Mouse (Mus musculus): Measurements from ENCODE around the gene Tmem131. TPM values are rescaled to one million over a fixed set of nuclear protein-coding genes. Genes with fewer than 3 reads are reported as not detected.

The Tmem131 gene
- total RNA-seq (2021), result 10 to 100 TPM; 32.9 to 35.9 TPM

- intact Hi-C loops (cut with DNase I), result loop anchor here (5.0 kb wide), 2 partner anchors 84 to 134 kb away; partner anchors contain the start of gene Vwa3b
- no peak for DNase-seq
These were observed at the start of gene Tmem131 for GRCm38 (mm10) chr1:36943653-36944052. Gene Tmem131 (minus strand): TSS chr1:36943666.

DNA sequence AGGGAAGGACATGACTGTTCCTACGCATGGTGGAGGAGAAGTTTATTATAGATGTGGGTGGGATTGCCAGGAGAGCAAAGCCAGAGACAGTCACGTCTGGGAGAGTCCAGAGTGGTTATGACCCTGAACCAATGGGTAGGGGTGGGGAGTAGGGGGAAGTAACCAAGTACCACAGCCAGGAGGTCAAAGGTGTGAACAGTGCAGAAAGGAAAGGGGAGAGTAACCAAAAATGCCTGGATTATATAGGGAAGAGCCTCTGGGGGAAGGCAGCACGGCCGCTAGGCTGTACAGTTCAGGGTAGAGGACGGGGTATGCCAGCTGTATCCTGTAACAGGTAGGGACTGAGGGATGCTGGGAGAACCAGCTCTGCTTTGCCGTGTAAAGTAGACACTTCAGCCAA is 45.1 kb upstream of the Tmem131 start:
- intact Hi-C loops (cut with DNase I), result no loop called here
- DNase-seq, result no peak

GRCm38 (mm10) chr1:36988161-36988560 is 44.7 kb upstream of the Tmem131 start:
- intact Hi-C loops (cut with DNase I), result no loop called here
- no peak for DNase-seq

- intact Hi-C loops (cut with DNase I), result no loop called here
These were observed 44.0 kb upstream of the Tmem131 start for GRCm38 (mm10) chr1:36987172-36988148.

GRCm38 (mm10) chr1:36986396-36987160 is 43.1 kb upstream of the Tmem131 start:
- intact Hi-C loops (cut with DNase I), result no loop called here
- DNase-seq, result no peak

More at GRCm38 (mm10) chr1:36987172-36988148, 44.0 kb upstream of the Tmem131 start:
- no peak for DNase-seq

DNA sequence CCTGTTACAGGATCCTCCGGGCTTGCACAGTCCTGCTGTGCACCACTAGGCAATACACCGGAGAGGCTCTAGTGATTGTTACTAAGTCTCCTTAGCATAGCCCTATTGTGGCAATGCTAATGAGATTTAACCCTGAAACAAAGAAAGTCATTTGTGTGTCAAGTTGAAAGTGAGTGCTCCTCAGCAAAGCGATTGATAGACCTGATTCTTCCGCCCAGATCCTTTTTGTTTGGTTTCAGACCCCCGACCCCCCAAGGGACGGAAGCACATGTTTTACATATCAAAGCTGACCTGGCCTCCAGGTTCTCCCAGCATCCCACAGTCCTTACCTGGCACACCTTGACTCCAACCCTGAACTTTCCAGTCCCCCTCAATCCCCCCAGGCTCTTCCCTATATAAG is 42.4 kb upstream of the Tmem131 start:
- DNase-seq, result no peak
- intact Hi-C loops (cut with DNase I), result no loop called here

DNA sequence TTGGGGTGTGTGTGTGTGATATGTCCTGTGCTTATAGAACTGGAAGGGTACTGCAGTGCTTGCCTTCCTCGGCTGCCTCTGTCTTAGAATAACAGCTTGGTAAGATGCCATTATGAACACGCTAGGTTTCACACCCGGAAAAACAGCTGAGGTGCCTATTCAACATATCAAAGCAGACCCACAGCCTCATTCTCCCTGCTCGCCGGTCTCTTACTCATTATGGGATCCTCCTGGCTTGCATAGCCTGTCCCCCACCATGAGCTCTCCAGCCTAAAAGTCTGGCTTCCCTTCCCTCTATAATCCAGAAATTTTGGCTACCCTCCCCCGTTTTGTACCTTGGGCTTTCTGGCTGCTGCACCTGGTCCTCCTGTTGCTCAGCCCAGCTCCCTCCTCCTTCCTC is 40.9 kb upstream of the Tmem131 start:
- no peak for DNase-seq
- intact Hi-C loops (cut with DNase I), result no loop called here

GRCm38 (mm10) chr1:36983754-36984153 is 40.3 kb upstream of the Tmem131 start:
- no peak for DNase-seq
- intact Hi-C loops (cut with DNase I), result no loop called here

- intact Hi-C loops (cut with DNase I), result no loop called here
- DNase-seq, result no peak
These were observed 38.9 kb upstream of the Tmem131 start for GRCm38 (mm10) chr1:36982191-36982961.

DNA sequence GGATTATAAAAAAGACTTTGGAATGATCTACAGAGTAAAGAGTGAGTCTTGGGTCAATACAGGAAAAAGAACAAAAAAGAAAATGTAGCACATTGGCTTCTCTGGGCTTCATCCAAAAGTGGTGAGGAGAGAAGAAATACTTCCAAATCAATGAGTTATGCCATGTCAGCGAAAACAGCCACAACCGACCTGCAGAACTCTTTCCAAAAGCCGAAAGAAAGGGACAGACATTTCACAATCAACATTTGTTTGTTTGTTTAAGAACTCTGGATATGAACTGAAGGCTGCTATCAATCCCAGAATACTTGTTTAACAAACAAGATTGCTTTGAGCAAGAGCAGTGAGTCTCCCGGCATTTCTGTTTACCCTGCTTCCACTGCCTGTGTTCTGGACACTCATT is 33.3 kb upstream of the Tmem131 start:
- intact Hi-C loops (cut with DNase I), result no loop called here

DNA sequence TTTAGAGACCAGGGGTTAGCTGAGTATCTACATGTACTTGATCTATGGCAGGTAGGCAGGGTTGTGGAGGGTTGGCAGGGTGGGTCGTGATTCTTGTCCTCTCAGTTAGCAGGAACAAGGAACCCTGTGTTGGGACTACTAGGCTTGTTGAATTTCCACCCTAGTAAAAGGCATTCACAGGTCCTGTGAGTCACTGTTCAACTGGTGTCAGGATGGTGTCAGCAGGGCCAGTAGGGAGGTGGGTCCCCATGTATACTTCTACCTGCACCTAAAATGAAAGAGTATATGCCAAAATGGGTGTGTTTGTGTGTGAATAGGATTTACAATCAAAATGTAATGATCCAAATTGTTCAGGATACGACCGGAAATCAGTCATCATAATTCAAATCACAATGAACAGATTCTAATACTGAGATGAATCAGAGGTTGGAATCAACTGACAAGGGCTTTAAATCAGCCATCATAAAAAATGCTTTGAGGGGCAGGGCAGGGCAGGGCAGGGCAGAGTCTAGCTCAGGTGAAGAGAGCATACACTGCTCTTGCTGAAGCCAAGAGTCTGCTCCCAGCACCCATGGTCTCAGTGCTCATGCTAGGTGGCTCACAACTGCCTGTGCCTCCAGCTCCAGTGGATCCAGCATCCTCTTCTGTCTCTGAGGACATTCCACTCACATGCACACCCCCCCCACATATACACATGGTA is 27.6 kb upstream of the Tmem131 start:
- intact Hi-C loops (cut with DNase I), result no loop called here
- no peak for DNase-seq

More for the DNA sequence above, 33.3 kb upstream of the Tmem131 start:
- no peak for DNase-seq

- intact Hi-C loops (cut with DNase I), result no loop called here
- no peak for DNase-seq
These were observed 22.4 kb upstream of the Tmem131 start for GRCm38 (mm10) chr1:36965831-36966230.

GRCm38 (mm10) chr1:36962379-36963176 is 19.1 kb upstream of the Tmem131 start:
- no peak for DNase-seq
- intact Hi-C loops (cut with DNase I), result no loop called here

GRCm38 (mm10) chr1:36960509-36961222 is 17.2 kb upstream of the Tmem131 start:
- DNase-seq, result no peak
- intact Hi-C loops (cut with DNase I), result no loop called here

DNA sequence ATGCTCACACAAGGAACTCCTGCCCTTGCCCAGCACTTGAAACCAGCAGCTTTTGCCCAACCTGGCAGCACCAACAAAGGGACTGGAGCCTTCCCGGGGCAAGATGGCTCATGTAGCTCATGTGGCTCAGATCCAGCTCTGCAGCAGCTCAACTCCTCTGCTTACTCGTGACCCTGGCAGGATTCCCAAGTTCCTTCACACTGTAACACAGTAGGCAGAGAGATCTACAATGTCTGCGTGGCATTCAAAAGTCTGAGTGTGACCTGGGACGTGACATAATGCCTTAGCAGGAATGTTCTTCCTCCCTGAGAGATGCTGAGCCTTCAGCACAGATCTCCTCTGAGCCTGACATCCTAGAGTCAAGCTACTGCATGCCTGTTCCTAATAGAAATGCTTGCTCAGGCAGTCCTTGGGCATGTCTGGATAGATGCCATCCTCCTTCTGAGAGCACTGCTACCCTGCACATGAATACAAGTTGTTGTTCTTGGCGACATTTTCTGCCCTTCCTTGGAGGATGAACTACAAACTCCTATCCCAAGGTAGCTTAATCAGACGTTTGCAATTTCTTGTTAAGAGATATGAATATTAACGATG is 6.2 kb upstream of the Tmem131 start:
- intact Hi-C loops (cut with DNase I), result no loop called here

GRCm38 (mm10) chr1:36947448-36947847 is 4.0 kb upstream of the Tmem131 start:
- no peak for DNase-seq
- intact Hi-C loops (cut with DNase I), result no loop called here

More for the DNA sequence above, 6.2 kb upstream of the Tmem131 start:
- DNase-seq, result no peak

DNA sequence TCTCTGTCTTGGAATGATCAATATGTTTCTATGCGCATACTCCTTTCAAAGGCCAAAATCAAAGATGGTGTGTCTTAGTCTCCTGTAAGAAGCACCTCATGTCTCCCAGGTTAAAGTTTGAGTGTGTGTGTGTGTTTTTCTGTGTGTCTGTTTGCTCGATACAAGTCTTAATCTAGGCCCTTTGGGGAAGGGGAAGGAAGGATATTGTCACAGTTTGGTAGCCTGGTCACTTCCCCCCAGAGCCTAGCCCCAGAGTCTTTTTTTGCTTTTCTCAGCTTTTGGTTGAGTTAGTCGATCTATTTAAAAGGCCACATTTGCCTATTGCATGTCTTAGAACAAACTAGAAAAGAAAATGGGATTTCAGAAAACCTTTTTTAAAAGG is 3.1 kb downstream of the Tmem131 start:
- DNase-seq, result no peak
- intact Hi-C loops (cut with DNase I), result loop anchor here (1.0 to 5.0 kb wide), 4 partner anchors 54 to 137 kb away; partner anchors contain the start of gene Vwa3b
